Mouse (Mus musculus) stomach, postnatal 0 days (tissue): ENCODE data around the gene Ehmt1.

ENCODE experiments used
- CTCF ChIP-seq: IDR thresholded peaks from 2 replicates; pipeline ENCODE4 v1.5.1; 2016; ENCODE audit warnings: antibody characterized with exemption, low read depth, mild to moderate bottlenecking, moderate library complexity
- EP300 ChIP-seq: optimal IDR thresholded peaks from 2 replicates; pipeline ENCODE3; 2016; ENCODE audit warnings: antibody characterized with exemption

- no peak for TF ChIP-seq CTCF
- TF ChIP-seq EP300, result no peak
Measured at GRCm38 (mm10) chr2:24927810-24928479, 8.5 kb upstream of the Ehmt1 start.
